8 mouse cellular contexts compared by ENCODE assay signal in the genomic region with DNA sequence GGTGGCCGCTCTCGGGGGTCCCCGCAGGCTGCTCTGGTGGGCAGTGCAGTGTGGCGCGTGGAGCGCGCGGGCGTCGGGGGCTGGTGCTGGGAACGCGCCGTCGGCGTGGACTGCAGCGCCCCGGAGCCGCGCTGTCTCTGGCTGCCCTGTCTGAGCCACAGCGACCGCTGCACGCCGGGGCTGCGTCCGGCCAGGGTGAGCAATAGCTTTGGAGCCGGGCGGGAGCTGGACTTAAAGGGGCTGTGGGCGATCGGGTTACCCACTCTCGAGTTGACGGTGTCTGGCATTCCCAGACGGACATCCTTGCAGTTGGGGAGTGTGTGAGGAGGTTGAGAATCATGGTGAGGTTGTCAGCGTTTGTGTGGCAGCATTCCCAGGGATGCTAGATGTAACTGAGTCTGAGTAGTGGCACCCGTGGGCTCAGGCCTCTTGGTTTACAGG. TPM values are rescaled to one million over a fixed set of nuclear protein-coding genes. Genes with fewer than 3 reads are reported as not detected.
DNase-seq lines count a peak whose midpoint lies in the region; ATAC-seq and TF ChIP-seq lines count a peak whose summit lies in the region.

No protein-coding gene starts in this region.

- peak overlapping the region; percentile 79 for H3K4me2 ChIP-seq in kidney, postnatal 0 days (ENCODE audit: low read length)
- H3K4me2 ChIP-seq in liver, embryonic 16.5 days (ENCODE audit: low read depth, low read length) = peak overlapping the region; percentile 75
- H3K4me2 ChIP-seq in stomach, postnatal 0 days (replicated peaks; ENCODE audit: low read depth) = peak overlapping the region; percentile 81

- H3K4me3 ChIP-seq in kidney, postnatal 0 days (replicated peaks; ENCODE audit: low read depth, low read length) = peak overlapping the region; percentile 67
- H3K4me3 ChIP-seq in liver, embryonic 16.5 days (ENCODE audit: low read depth, low read length) = peak overlapping the region; percentile 86
- H3K4me3 ChIP-seq in stomach, postnatal 0 days (ENCODE audit: low read depth, low read length) = peak overlapping the region; percentile 70

- peak; percentile 68 for DNase-seq in kidney, postnatal 0 days (ENCODE audit: low spot score)
- no peak for DNase-seq in kidney, postnatal 14 days
- peak; percentile 55 to 68 for DNase-seq in adrenal gland, postnatal 36 days
- peak; percentile 64 to 67 for DNase-seq in heart, postnatal 10 days
- no peak for DNase-seq in stomach, postnatal 0 days (ENCODE audit: low spot score)
- DNase-seq in natural killer cell, adult 2 months (ENCODE audit: low spot score in 2 of 2) = no peak
- no peak for DNase-seq in layer of hippocampus, adult 9-11 months

- intact Hi-C loops in heart, postnatal 10 days (cut with DNase I) = loop anchor here (5.0 kb wide), 1 partner anchor 33 kb away; no protein-coding TSS in a partner anchor

- 1% methylated on average over 34 of the region's 34 CpGs for WGBS in kidney, postnatal 0 days
- 2% methylated on average over 33 of the region's 34 CpGs for WGBS in liver, embryonic 16.5 days (ENCODE audit: insufficient replicate concordance)
- under 1% methylated on average over 33 of the region's 34 CpGs for WGBS in stomach, postnatal 0 days

- H3K27ac ChIP-seq in kidney, postnatal 0 days = peak overlapping the region; percentile 90
- peak overlapping the region; percentile 96 for H3K27ac ChIP-seq in liver, embryonic 16.5 days (ENCODE audit: low read length)
- peak overlapping the region; percentile 91 for H3K27ac ChIP-seq in stomach, postnatal 0 days (replicated peaks)

- H3K4me1 ChIP-seq in kidney, postnatal 0 days (replicated peaks; ENCODE audit: insufficient read depth, low read length) = peaks cover 73% of the 10 kb centered on the region
- H3K4me1 ChIP-seq in liver, embryonic 16.5 days (ENCODE audit: control insufficient read depth, low read depth, low read length) = peaks cover 80% of the 10 kb centered on the region
- peaks cover 23% of the 10 kb centered on the region; the same call in 1 of the 2 replicates for H3K4me1 ChIP-seq in stomach, postnatal 0 days (replicated peaks; ENCODE audit: control insufficient read depth, insufficient read depth)

- TF ChIP-seq EP300 in stomach, postnatal 0 days (optimal IDR thresholded peaks at IDR 0.05) = no peak

- ATAC-seq in kidney, postnatal 0 days (replicated peaks; ENCODE audit: low FRiP score, low read depth) = peak; percentile 15; the same call in 1 of the 2 replicates
- peak; percentile 40 for ATAC-seq in liver, embryonic 16.5 days (ENCODE audit: low read depth)
- ATAC-seq in stomach, postnatal 0 days (ENCODE audit: low FRiP score, low TSS enrichment) = 0 out of 2 replicates have a peak, but pooled peaks have one; percentile 7

- peak overlapping the region; percentile 82 for H3K9ac ChIP-seq in kidney, postnatal 0 days (ENCODE audit: low read depth, low read length)
- peak overlapping the region; percentile 95 for H3K9ac ChIP-seq in liver, embryonic 16.5 days (ENCODE audit: low read depth, low read length)
- H3K9ac ChIP-seq in stomach, postnatal 0 days (ENCODE audit: low read length) = peak overlapping the region; percentile 86

- H3K36me3 ChIP-seq in kidney, postnatal 0 days (ENCODE audit: insufficient read depth, low read length) = peaks cover 16% of the 10 kb centered on the region; the same call in 1 of the 2 replicates
- peaks cover 14% of the 10 kb centered on the region for H3K36me3 ChIP-seq in liver, embryonic 16.5 days (ENCODE audit: control insufficient read depth, insufficient read depth)
- H3K36me3 ChIP-seq in stomach, postnatal 0 days (ENCODE audit: control insufficient read depth, insufficient read depth, low read length) = peaks cover 4% of the 10 kb centered on the region; the same call in 1 of the 2 replicates

- TF ChIP-seq CTCF in kidney, postnatal 0 days (IDR thresholded peaks at IDR 0.05; ENCODE audit: low read depth) = no peak
- TF ChIP-seq CTCF in stomach, postnatal 0 days (IDR thresholded peaks at IDR 0.05; ENCODE audit: low read depth) = no peak

- no peaks in the 10 kb centered on the region for H3K9me3 ChIP-seq in kidney, postnatal 0 days (replicated peaks; ENCODE audit: low read length)
- no peaks in the 10 kb centered on the region for H3K9me3 ChIP-seq in liver, embryonic 16.5 days (replicated peaks; ENCODE audit: control insufficient read depth, low read length)
- no peaks in the 10 kb centered on the region for H3K9me3 ChIP-seq in stomach, postnatal 0 days (ENCODE audit: control insufficient read depth, low read length)

- no peaks in the 10 kb centered on the region for H3K27me3 ChIP-seq in kidney, postnatal 0 days (ENCODE audit: insufficient read depth, low read length)
- no peaks in the 10 kb centered on the region for H3K27me3 ChIP-seq in liver, embryonic 16.5 days (ENCODE audit: control insufficient read depth, insufficient read depth, low read depth, low read length)
- H3K27me3 ChIP-seq in stomach, postnatal 0 days (ENCODE audit: control insufficient read depth, insufficient read depth, low read length) = no peaks in the 10 kb centered on the region

RNA-seq across cellular contexts. Expression of gene Arhgap23, which starts 25.1 kb away (rescaled TPM):
- polyA plus RNA-seq in kidney, postnatal 0 days (2015; fragmentation: Nextera tagmentation; extraction: Ambion mirVana) = 5.4 and 5.7 TPM in 2 replicates
- total RNA-seq in adrenal gland, postnatal 36 days (2021) = 10 to 100 TPM; 28.6 to 37.3 TPM
- 10 to 100 TPM; 34.4 to 34.7 TPM for total RNA-seq in heart, postnatal 10 days (2021)
- 4.8 and 5.4 TPM in 2 replicates for polyA plus RNA-seq in liver, embryonic 16.5 days (2015; fragmentation: Nextera tagmentation; extraction: Ambion mirVana)
- polyA plus RNA-seq in stomach, postnatal 0 days (2015; fragmentation: Nextera tagmentation; extraction: Ambion mirVana) = 4.3 and 4.6 TPM in 2 replicates

RNA-seq across cellular contexts. Expression of gene 4933428G20Rik, which starts 59.7 kb away (rescaled TPM):
- polyA plus RNA-seq in kidney, postnatal 0 days (2015; fragmentation: Nextera tagmentation; extraction: Ambion mirVana) = 0.08 and 0.28 TPM in 2 replicates
- under 1 TPM in 1 of 2 experiments, not detected in 1; 0.33 TPM for total RNA-seq in adrenal gland, postnatal 36 days (2021)
- total RNA-seq in heart, postnatal 10 days (2021) = not detected
- polyA plus RNA-seq in liver, embryonic 16.5 days (2015; fragmentation: Nextera tagmentation; extraction: Ambion mirVana) = 0.46 and 0.59 TPM in 2 replicates
- 0.16 and 0.25 TPM in 2 replicates for polyA plus RNA-seq in stomach, postnatal 0 days (2015; fragmentation: Nextera tagmentation; extraction: Ambion mirVana)

Comparison
In these comparisons a context has a peak if more than half of its experiments do, and no peak if none do; other contexts are left out.
1. DNase-seq: peak in kidney, postnatal 0 days (single experiment), adrenal gland, postnatal 36 days (2 of 2) and heart, postnatal 10 days (2 of 2); none in kidney, postnatal 14 days (single experiment), stomach, postnatal 0 days (single experiment), natural killer cell, adult 2 months (0 of 2) and layer of hippocampus, adult 9-11 months (single experiment).
2. Peak in every context shown above with its lines, with median percentiles within 50 percentile points of each other: ATAC-seq, H3K27ac ChIP-seq, H3K4me2 ChIP-seq, H3K4me3 ChIP-seq and H3K9ac ChIP-seq.